Mouse (Mus musculus): ENCODE data around the gene Rhebl1. TPM values are rescaled to one million over a fixed set of nuclear protein-coding genes. Genes with fewer than 3 reads are reported as not detected.

Gene Rhebl1
- total RNA-seq, 2 experiments from 2014 or later: 4.7 to 7.7 TPM

GRCm38 (mm10) chr15:98852733-98853132 lies 41.6 kb downstream of the Rhebl1 start:
- DNase-seq (ENCODE audit: extremely low spot score in 1 of 2, low spot score in 1 of 2): no peak

GRCm38 (mm10) chr15:98852071-98852470 lies 42.3 kb downstream of the Rhebl1 start:
- no peak for DNase-seq (ENCODE audit: extremely low spot score in 1 of 2, low spot score in 1 of 2)

- DNase-seq (ENCODE audit: extremely low spot score in 1 of 2, low spot score in 1 of 2): no peak
Observed at GRCm38 (mm10) chr15:98851229-98851818, 43.0 kb downstream of the Rhebl1 start.

- DNase-seq (ENCODE audit: extremely low spot score in 1 of 2, low spot score in 1 of 2): no peak
Observed at GRCm38 (mm10) chr15:98850668-98851067, 43.7 kb downstream of the Rhebl1 start.

GRCm38 (mm10) chr15:98849956-98850600 lies 44.3 kb downstream of the Rhebl1 start:
- DNase-seq (ENCODE audit: extremely low spot score in 1 of 2, low spot score in 1 of 2): no peak

GRCm38 (mm10) chr15:98849165-98849564 lies 45.2 kb downstream of the Rhebl1 start:
- no peak for DNase-seq (ENCODE audit: extremely low spot score in 1 of 2, low spot score in 1 of 2)

GRCm38 (mm10) chr15:98846140-98846539 lies 48.2 kb downstream of the Rhebl1 start:
- DNase-seq (ENCODE audit: extremely low spot score in 1 of 2, low spot score in 1 of 2): no peak

- DNase-seq (ENCODE audit: extremely low spot score in 1 of 2, low spot score in 1 of 2): no peak
Observed at GRCm38 (mm10) chr15:98845149-98845548, 49.2 kb downstream of the Rhebl1 start.

- no peak for DNase-seq (ENCODE audit: extremely low spot score in 1 of 2, low spot score in 1 of 2)
Observed at GRCm38 (mm10) chr15:98843595-98844223, 50.6 kb downstream of the Rhebl1 start.

- no peak for DNase-seq (ENCODE audit: extremely low spot score in 1 of 2, low spot score in 1 of 2)
Observed at GRCm38 (mm10) chr15:98839671-98840585, 54.4 kb downstream of the Rhebl1 start.

GRCm38 (mm10) chr15:98839161-98839560 lies 55.2 kb downstream of the Rhebl1 start:
- no peak for DNase-seq (ENCODE audit: extremely low spot score in 1 of 2, low spot score in 1 of 2)

- DNase-seq (ENCODE audit: extremely low spot score in 1 of 2, low spot score in 1 of 2): no peak
Observed at GRCm38 (mm10) chr15:98837743-98838103, 56.6 kb downstream of the Rhebl1 start.

- no peak for DNase-seq (ENCODE audit: extremely low spot score in 1 of 2, low spot score in 1 of 2)
Observed at GRCm38 (mm10) chr15:98837006-98837742, 57.2 kb downstream of the Rhebl1 start.

- no peak for DNase-seq (ENCODE audit: extremely low spot score in 1 of 2, low spot score in 1 of 2)
Observed at GRCm38 (mm10) chr15:98835291-98835690, 59.0 kb downstream of the Rhebl1 start.

- DNase-seq (ENCODE audit: extremely low spot score in 1 of 2, low spot score in 1 of 2): no peak
Observed at GRCm38 (mm10) chr15:98834059-98834458, 60.3 kb downstream of the Rhebl1 start.

- DNase-seq (ENCODE audit: extremely low spot score in 1 of 2, low spot score in 1 of 2): no peak
Observed at GRCm38 (mm10) chr15:98833281-98833680, 61.1 kb downstream of the Rhebl1 start.

GRCm38 (mm10) chr15:98832161-98833058 lies 61.9 kb downstream of the Rhebl1 start:
- DNase-seq (ENCODE audit: extremely low spot score in 1 of 2, low spot score in 1 of 2): no peak

GRCm38 (mm10) chr15:98831684-98832035 lies 62.7 kb downstream of the Rhebl1 start:
- no peak for DNase-seq (ENCODE audit: extremely low spot score in 1 of 2, low spot score in 1 of 2)

Data from layer of hippocampus, postnatal 25 days (tissue).